Mouse (Mus musculus) spleen, adult 2 months (tissue): ENCODE results near the gene Nup107.

Source experiments
- CTCF ChIP-seq: fragments of 200-500 bp; IDR thresholded peaks from 2 replicates; pipeline ENCODE4 v1.5.1; 2011; ENCODE audit warnings: mild to moderate bottlenecking, inconsistent platforms; ENCODE audit not compliant: insufficient read depth, insufficient read length, insufficient replicate concordance; ENCODE audit errors: extremely low read depth
- POLR2A ChIP-seq: fragments of 200-500 bp; IDR thresholded peaks from 2 replicates; pipeline ENCODE4 v1.6.1; 2011; ENCODE audit warnings: low read depth, low read length, inconsistent platforms

GRCm38 (mm10) chr10:117740171-117740570 is 52.3 kb downstream of the Nup107 start:
- TF ChIP-seq POLR2A (no peak), CTCF (no peak)
